Mouse (Mus musculus) erythroblast, embryonic 14.5 days (primary cell): ENCODE measurements around the gene Zkscan6.

Source experiments
- GATA1 ChIP-seq: IDR thresholded peaks from 2 replicates; pipeline ENCODE4 v1.6.1; 2012; ENCODE audit warnings: low read length, inconsistent platforms, mixed read lengths
- TAL1 ChIP-seq: IDR thresholded peaks from 3 replicates; pipeline ENCODE4 v1.6.1; 2012; ENCODE audit warnings: low read length, inconsistent platforms, mixed read lengths

DNA sequence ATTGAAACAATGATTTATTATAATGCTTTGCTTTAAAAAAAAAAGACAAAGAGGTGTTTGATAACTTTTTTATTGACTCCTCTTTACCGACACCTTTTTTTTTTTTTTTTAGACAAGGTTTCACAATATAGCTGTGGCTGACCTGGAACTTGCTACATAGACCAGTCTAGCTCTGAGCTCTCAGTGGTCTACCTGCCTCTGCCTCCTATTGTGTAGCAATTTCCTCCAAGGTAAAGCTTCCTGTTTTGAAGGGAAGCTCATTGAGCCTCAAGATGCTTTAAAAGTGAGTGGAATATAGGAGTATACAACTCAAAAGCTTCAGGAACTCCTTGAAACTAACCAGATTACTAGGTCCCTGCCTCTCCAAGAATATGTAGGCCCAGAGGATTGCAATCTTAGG, 11.1 kb upstream of the Zkscan6 start:
- no peak for TF ChIP-seq GATA1
- no peak for TF ChIP-seq TAL1
